Mouse (Mus musculus) central nervous system, embryonic 11.5 days (tissue): ENCODE measurements around the gene Catsper1. TPM values are rescaled to one million over a fixed set of nuclear protein-coding genes. Genes with fewer than 3 reads are reported as not detected.

Experiments
- polyA plus RNA-seq: library from polyadenylated mRNA; depleted of rRNA; stranded (reverse); fragments of >200 nt; gene quantifications from 2 replicates; pipeline ENCODE4 v1.2.3, GENCODE M21; 2012; rRNA removed

Catsper1 gene
- not detected in 2 replicates for polyA plus RNA-seq

DNA sequence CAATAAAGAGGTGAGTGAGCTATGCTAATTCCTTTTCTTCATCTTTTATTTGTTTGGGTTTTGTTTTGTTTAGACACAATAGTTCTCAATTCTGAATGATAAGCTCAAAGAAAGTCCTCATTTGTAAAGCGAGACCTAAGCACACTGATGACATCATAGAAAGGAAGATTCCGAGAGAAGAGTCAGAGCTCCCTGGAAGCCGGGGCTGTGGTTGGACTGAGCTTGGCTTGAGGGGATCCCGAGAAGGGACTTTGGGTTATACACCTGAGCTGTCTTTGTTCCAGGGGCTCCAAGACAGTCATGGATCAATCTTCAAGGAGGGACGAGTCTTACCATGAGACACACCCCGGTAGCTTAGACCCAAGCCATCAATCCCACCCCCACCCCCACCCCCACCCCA, at the start of gene Catsper1:
Gene Catsper1, plus strand, starts transcription at position 301 of the 400 bp plus-strand sequence.

DNA sequence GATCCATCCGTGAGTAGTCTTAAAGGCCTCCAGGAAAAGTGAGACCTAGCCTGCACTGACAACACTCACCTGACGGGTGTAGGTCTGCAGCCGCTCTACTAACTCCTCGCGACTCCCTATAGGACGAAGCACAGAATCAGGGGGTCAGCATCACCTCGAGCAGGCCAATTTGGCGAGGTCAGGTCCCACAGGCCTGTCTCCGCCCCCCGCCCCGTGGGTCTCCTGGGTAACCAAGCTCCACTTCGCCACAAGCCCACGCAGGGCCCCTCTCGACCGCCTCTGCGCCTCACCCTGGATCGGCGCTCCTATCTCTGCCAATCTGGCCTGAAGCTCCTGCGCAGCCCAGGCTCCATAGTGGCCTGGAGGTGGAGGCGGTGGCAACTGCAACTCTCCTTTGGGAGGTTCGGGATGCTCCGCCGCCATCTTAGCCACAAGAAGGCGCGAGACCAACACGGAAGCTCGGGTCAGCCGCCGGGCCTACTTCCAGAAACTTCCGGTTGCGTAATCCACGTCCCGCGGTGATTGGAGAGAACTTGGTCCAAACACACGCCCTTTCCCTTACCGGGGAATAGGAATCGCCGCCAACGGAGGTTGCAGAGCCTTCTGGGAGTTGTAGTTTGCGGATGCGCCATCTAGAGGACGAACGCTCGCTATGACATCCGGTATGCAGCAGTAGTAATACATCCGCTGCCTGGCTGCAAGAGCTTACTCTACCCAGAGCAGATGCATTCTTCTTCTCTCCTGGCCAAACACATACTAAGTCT, 40.4 kb upstream of the Catsper1 start, which contains the start of gene Sf3b2:
Gene Sf3b2, minus strand, starts transcription at position 484 of the 764 bp plus-strand sequence.

DNA sequence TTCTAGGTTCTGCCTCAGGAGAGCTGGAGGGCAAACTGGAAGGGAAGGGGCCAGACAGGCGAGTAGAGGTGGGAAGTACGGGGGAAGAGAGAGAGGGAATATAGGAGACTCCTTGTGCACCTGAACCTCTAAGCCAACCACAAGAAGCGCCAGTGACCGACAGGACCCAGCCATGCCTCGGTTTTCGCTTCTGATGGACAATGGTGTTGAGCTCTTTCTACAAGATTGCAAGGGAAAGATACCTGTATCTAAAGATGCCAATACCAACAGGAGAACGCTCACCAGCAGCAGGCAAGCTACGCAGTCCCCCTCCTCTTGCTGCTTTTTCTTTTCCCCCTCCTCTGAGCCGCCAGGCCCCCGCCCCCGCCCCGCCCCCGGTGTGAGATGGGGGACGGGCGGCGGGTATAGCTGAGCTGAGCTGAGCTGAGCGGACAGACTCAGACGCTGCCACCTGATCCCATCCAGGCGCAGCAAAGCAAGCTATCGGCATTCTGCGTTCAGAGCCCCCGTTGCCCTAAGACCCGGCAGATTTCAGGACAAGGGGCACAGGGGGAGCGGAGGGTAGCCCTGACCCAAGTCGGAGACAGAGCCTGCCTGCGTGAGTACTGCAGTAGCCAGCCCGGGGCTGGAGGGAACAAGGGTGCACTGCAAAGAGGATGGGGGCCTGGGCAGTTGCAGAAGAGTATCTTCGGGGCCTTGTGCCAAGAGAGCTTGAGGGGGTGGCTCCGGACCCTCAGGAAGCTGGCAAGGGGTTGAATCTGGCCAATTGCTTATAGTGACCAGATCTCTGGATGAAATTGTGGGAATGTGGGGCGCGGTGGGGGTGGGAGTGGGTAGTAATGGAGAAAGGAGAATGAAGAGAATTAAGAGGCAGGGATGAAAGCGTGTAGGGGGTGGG, 37.4 kb upstream of the Catsper1 start, which contains the start of gene Gal3st3:
Gene Gal3st3, plus strand, starts transcription at position 429 of the 898 bp plus-strand sequence.

DNA sequence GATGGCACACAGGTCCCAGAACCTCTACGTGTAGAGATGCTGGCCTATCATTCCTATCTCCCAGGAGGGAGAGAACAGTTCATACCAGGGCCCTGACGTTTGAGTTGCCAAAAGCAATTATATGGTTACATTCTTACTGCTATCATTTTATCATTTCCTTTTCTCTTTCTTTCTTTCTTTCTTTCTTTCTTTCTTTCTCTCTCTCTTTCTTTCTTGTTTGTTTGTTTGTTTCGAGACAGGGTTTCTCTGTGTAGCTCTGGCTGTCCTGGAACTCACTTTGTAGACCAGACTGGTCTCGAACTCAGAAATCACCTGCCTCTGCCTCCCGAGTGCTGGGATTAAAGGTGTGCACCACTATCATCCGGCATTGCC, 13.9 kb downstream of the Catsper1 start, which contains the start of gene Cst6:
Gene Cst6, minus strand, starts transcription at position 73 of the 372 bp plus-strand sequence.

DNA sequence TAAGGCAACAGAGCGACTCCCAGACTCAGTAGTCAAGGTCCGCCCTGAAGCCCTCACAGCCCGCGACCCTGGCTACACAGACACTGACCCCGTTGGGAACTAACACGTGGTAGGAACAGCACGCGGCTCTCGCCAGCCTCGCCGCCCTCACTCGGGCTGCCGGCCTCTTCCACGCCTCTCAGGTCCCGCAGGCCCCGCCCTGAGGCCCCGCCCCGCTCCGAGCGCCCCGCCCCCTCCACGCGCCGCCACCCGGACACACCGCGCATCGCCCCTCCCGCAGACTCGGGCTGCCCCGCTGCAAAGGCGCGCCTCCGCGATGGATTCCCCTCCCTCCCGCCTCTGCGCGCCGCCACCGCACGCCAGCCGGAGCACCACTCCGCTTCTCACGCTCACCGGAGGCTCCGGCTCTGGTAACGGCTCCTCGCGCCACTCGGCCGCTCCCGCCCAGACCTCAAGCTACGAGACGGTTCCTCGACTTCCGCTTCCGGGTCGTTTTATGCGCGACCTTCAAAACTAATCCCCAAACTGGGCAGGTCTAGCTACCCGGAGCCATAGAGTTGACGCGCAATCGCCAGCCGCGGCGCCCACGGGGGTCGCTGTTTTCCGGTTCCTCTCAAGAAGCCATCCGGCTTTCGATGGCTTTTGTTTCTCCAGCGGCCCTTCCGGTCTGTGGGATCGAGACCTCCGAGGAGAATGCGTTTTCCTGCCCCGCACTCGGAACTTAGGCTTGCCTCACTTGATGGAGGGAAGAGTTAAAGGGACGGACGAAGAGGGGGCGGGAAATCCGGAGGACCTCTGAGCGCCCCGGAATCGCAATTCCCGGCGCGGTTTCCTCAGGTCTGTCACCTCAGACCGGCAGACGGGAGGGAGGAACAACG, 30.9 kb downstream of the Catsper1 start, which contains the start of gene Eif1ad:
Gene Eif1ad, plus strand, starts transcription at position 567 of the 878 bp plus-strand sequence.

DNA sequence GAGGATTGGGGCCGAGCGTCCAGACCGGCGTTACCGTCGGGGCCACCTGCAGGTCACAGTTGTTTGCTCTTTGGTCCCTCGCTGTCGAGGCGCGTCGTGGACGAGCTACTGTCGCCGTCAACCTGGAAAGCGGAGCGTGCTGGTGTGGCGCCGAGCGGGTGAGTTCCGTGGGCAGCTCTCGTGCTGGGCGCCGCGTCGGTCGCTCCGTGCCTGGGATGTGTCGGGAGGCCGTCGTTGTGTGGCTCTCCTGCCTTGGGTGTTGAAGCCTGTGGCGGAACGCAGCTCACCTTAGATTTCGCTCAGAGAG, 31.5 kb downstream of the Catsper1 start, which contains the start of gene Banf1:
Gene Banf1, minus strand, starts transcription at position 116 of the 307 bp plus-strand sequence.

DNA sequence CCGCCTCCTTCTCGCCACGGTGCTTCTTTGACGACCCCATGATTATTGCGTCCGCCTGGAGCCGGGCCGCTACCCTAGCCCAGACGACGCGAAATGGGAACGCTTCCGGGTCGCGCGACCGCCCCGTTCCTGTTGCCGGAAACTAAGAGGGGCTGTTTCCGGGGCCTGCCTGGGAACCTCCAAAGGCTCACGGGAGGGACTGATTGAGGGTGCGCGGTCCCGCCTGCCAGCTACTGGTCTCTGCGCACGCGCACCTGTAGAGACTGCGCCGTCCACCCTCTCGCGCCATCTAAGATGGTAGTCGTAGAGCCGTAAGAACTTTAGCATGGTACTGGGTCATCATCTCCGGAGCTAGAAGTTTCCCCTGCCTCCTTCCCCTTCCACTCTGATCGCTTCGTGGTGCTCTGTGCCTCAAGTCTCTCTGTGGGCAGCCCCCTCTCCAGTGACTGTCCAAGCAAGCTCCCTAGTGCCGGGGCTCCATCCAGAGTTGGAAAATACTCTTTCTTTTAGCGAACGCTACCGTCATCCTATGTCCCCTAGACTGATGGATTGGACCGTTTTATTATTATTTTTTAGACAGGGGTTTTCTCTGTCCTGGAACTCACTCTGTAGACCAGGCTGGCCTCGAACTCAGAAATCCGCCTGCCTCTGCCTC, 53.2 kb downstream of the Catsper1 start, which contains the start of gene Sart1:
Gene Sart1, minus strand, starts transcription at position 116 of the 655 bp plus-strand sequence.

Other genes starting within 250 kb of the Catsper1 start
- 25.2 and 67.9 TPM in 2 replicates for gene Yif1a, start 247.2 kb upstream of the Catsper1 start, polyA plus RNA-seq
- 68.3 and 72.8 TPM in 2 replicates for gene Cnih2, start 237.2 kb upstream of the Catsper1 start, polyA plus RNA-seq
- gene Rab1b, start 228.7 kb upstream of the Catsper1 start, polyA plus RNA-seq, result 130 and 168 TPM in 2 replicates
- gene Klc2, start 217.2 kb upstream of the Catsper1 start, polyA plus RNA-seq, result 60.5 and 71.9 TPM in 2 replicates
- gene Pacs1, start 62.6 kb upstream of the Catsper1 start, polyA plus RNA-seq, result 20.7 and 31.9 TPM in 2 replicates
- 215 and 289 TPM in 2 replicates for gene Sf3b2, start 40.3 kb upstream of the Catsper1 start, polyA plus RNA-seq
- 11.0 and 14.5 TPM in 2 replicates for gene Gal3st3, start 37.4 kb upstream of the Catsper1 start, polyA plus RNA-seq
- 0.28 and 0.50 TPM in 2 replicates for gene Cst6, start 13.8 kb downstream of the Catsper1 start, polyA plus RNA-seq
- 60.1 and 61.8 TPM in 2 replicates for gene Eif1ad, start 31.0 kb downstream of the Catsper1 start, polyA plus RNA-seq
- gene Banf1, start 31.4 kb downstream of the Catsper1 start, polyA plus RNA-seq, result 242 and 255 TPM in 2 replicates
- gene Sart1, start 53.0 kb downstream of the Catsper1 start, polyA plus RNA-seq, result 85.1 and 210 TPM in 2 replicates
- gene Tsga10ip, start 66.8 kb downstream of the Catsper1 start, polyA plus RNA-seq, result 0.06 and 0.07 TPM in 2 replicates
- 236 and 321 TPM in 2 replicates for gene Drap1, start 89.2 kb downstream of the Catsper1 start, polyA plus RNA-seq
- gene AI837181, start 89.4 kb downstream of the Catsper1 start, polyA plus RNA-seq, result 34.9 and 60.1 TPM in 2 replicates
- 0.02 and 0.04 TPM in 2 replicates for gene Fosl1, start 111.8 kb downstream of the Catsper1 start, polyA plus RNA-seq
- 7.7 and 12.9 TPM in 2 replicates for gene Ccdc85b, start 122.2 kb downstream of the Catsper1 start, polyA plus RNA-seq
- gene Fibp, start 124.9 kb downstream of the Catsper1 start, polyA plus RNA-seq, result 124 and 130 TPM in 2 replicates
- 0.94 and 1.4 TPM in 2 replicates for gene Ctsw, start 132.8 kb downstream of the Catsper1 start, polyA plus RNA-seq
- 47.9 and 83.7 TPM in 2 replicates for gene Efemp2, start 138.2 kb downstream of the Catsper1 start, polyA plus RNA-seq
- gene Mus81, start 152.7 kb downstream of the Catsper1 start, polyA plus RNA-seq, result 38.4 and 39.4 TPM in 2 replicates
- 1,441 and 1,801 TPM in 2 replicates for gene Cfl1, start 154.7 kb downstream of the Catsper1 start, polyA plus RNA-seq
- gene 1700020D05Rik, start 168.0 kb downstream of the Catsper1 start, polyA plus RNA-seq, result 2.5 and 3.1 TPM in 2 replicates
- gene Snx32, start 174.8 kb downstream of the Catsper1 start, polyA plus RNA-seq, result 20.7 and 24.6 TPM in 2 replicates
- 0.14 and 0.21 TPM in 2 replicates for gene Ovol1, start 224.9 kb downstream of the Catsper1 start, polyA plus RNA-seq
- gene Ap5b1, start 232.3 kb downstream of the Catsper1 start, polyA plus RNA-seq, result 1.6 and 2.3 TPM in 2 replicates